Mouse (Mus musculus) E14TG2a.4 (cell line): ENCODE measurements at regions not wholly inside any gene's neighbourhood (a gene's known extent, or its start where the extent isn't known, plus 50 kb on each side); places are given as distances from the start of the nearest gene placed in this dataset.

Experiments
- CTCF ChIP-seq: conservative IDR thresholded peaks from 2 replicates; pipeline ENCODE4 v1.5.1; 2014; ENCODE audit warnings: low read length
- NANOG ChIP-seq: IDR thresholded peaks from 2 replicates; pipeline ENCODE4 v1.6.1; 2014; ENCODE audit warnings: borderline replicate concordance, low read length, mixed read lengths

DNA sequence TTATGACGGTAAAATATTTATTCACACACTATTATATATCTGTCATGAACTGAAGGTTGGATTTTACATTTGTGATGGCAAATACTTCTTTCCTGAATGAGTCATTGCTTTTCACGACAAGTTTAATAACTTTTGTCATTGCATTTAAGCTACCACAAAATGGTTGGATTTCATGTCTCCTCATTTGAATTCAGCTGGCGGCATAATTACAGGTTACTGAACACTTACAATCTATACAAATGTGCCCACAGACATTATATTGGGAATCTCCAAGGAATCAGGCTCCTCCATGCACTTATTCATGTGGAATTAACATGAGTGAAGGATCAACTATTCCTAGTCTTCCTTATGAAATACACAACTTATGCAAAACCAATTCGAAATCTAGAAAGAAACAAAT lies 150.3 kb upstream of the Cblb start:
- TF ChIP-seq CTCF (no peak), NANOG (no peak)
